Mouse (Mus musculus): ENCODE measurements around the gene Etfdh. TPM values are rescaled to one million over a fixed set of nuclear protein-coding genes. Genes with fewer than 3 reads are reported as not detected.

Etfdh gene
- total and polyA plus RNA-seq, 2 experiments from 2014 or later = 29.5 to 38.9 TPM

- no peak for DNase-seq
- no peak overlapping the region for H3K9ac ChIP-seq
- no peaks in the 10 kb centered on the region for H3K27me3 ChIP-seq (ENCODE audit: insufficient read depth, low read length)
- H3K4me2 ChIP-seq (ENCODE audit: low read depth) = no peak overlapping the region
- no peak overlapping the region for H3K27ac ChIP-seq (ENCODE audit: low read depth, low read length)
- H3K36me3 ChIP-seq (ENCODE audit: insufficient read depth) = peaks cover 48% of the 10 kb centered on the region
- 0 out of 2 replicates have a peak, but pooled peaks cover 3% of the 10 kb centered on the region for H3K4me1 ChIP-seq (ENCODE audit: insufficient read depth)
- H3K4me3 ChIP-seq (ENCODE audit: low read depth, low read length) = no peak overlapping the region
- no peak for TF ChIP-seq CTCF (IDR thresholded peaks at IDR 0.05; ENCODE audit: low read depth)
- no peak for ATAC-seq
- 91% methylated on average over 7 of the region's 7 CpGs for WGBS
- H3K9me3 ChIP-seq (ENCODE audit: low read length) = no peaks in the 10 kb centered on the region
These were observed 33.8 kb downstream of the Etfdh start for GRCm38 (mm10) chr3:79595468-79595867.

DNA sequence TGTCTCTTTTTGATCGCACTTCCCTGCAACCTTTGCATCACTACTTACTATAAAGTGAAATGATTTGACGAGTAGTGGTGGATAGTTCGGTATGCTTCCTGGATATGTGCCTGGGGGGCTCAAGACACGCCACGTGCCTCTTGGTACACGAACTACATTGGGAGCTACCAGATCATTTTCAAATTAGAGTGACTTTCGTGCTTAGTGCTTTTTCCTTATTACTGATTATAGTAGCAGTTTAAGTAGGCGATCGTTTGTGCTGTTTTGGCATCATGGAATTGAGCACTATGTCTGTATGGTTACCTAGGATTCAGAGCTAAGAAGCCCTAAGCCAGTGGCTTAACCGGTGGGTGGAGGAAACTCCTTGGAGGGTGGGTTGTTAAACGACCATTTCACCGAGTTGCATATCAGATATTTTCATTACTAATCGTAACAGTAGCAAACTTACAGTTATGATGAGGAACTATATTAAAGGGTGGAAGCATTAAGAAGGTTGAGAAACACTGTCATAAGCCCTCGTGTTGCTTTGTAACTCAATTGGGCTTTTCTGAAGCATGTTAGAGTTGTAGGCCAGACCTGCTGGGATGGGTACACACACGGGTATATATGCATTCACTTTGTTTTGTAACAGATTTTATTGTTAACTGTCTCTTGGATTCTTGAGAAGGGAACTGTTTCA lies 37.4 kb downstream of the Etfdh start:
- no peak for DNase-seq
- H3K4me1 ChIP-seq (ENCODE audit: insufficient read depth) = 0 out of 2 replicates have a peak, but pooled peaks cover 3% of the 10 kb centered on the region
- H3K9ac ChIP-seq = peak overlapping the region; percentile 75
- H3K4me3 ChIP-seq (ENCODE audit: low read depth, low read length) = peak overlapping the region; percentile 64
- 4% methylated on average over 15 of the region's 15 CpGs for WGBS
- no peak for TF ChIP-seq CTCF (IDR thresholded peaks at IDR 0.05; ENCODE audit: low read depth)
- H3K27ac ChIP-seq (ENCODE audit: low read depth, low read length) = peak overlapping the region; percentile 78; the same call in 1 of the 2 replicates
- no peak; the same call in 1 of the 2 replicates for ATAC-seq
- no peaks in the 10 kb centered on the region for H3K9me3 ChIP-seq (ENCODE audit: low read length)
- peaks cover 25% of the 10 kb centered on the region for H3K36me3 ChIP-seq (ENCODE audit: insufficient read depth)
- no peaks in the 10 kb centered on the region for H3K27me3 ChIP-seq (ENCODE audit: insufficient read depth, low read length)
- H3K4me2 ChIP-seq (ENCODE audit: low read depth) = peak overlapping the region; percentile 57

DNA sequence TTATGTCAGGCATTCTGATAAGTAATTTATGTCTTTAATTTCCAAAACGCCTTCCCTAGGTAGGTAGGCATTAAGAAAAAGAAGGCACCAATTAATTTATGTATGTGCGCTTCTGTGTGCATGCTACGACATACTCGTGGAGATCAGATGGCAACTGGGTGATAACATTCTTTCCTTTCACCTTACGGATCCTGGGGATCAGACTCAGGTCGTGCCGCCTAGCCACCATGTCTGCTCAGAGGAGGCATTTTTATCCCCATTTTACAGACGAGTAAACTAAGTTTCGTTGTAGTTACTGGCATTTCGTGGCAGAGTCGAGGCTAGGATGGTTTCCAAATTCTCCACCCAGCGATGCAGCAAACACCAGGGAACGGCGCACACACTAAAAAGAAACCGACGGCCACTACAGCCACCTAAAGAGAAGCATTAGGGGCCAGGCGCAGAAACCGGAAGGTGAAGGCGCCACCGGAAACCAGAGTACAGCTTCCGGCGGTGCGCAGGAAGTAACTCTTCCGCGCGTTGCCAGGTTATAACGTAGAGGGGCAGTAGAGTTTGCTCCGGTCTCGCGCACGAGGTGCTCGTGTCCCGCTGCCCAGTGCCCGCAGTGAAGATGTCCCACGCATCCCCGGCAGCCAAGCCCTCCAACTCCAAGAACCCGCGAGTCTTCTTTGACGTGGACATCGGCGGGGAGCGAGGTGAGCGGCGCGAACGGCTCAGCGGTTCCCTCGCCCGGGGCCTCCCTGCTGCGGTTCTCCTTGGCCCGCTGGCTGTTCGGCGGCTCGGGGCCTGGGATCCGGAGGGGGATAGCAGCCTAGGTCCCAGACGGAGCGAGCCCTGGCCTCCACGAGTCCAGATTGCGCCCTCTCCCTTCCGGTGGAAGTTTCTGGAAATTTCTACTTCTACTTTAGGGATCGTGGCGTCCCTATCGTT lies 38.2 kb downstream of the Etfdh start, which contains the start of gene Ppid:
Gene Ppid (plus strand): TSS at position 480 of the 930 bp plus-strand sequence.
- H3K4me2 ChIP-seq (ENCODE audit: low read depth) = peak within 1 kb of the TSS; percentile 57
- H3K27me3 ChIP-seq (ENCODE audit: insufficient read depth, low read length) = no peaks in the 10 kb centered on the region
- peak within 1 kb of the TSS; percentile 75 for H3K9ac ChIP-seq
- TF ChIP-seq CTCF (IDR thresholded peaks at IDR 0.05; ENCODE audit: low read depth) = peak; percentile 42
- H3K4me1 ChIP-seq (ENCODE audit: insufficient read depth) = 0 out of 2 replicates have a peak, but pooled peaks cover 3% of the 10 kb centered on the region
- DNase-seq (peak; percentile 91), ATAC-seq (peak; percentile 93)
- no peaks in the 10 kb centered on the region for H3K9me3 ChIP-seq (ENCODE audit: low read length)
- peak within 1 kb of the TSS; percentile 64 for H3K4me3 ChIP-seq (ENCODE audit: low read depth, low read length)
- peak within 1 kb of the TSS; percentile 78 for H3K27ac ChIP-seq (ENCODE audit: low read depth, low read length)
- peaks cover 18% of the 10 kb centered on the region for H3K36me3 ChIP-seq (ENCODE audit: insufficient read depth)
- 6% methylated on average over 63 of the region's 63 CpGs for WGBS

GRCm38 (mm10) chr3:79589671-79590070 lies 39.6 kb downstream of the Etfdh start:
- no peak overlapping the region for H3K9ac ChIP-seq
- H3K36me3 ChIP-seq (ENCODE audit: insufficient read depth) = peaks cover 9% of the 10 kb centered on the region; the same call in 1 of the 2 replicates
- no peak overlapping the region for H3K27ac ChIP-seq (ENCODE audit: low read depth, low read length)
- H3K27me3 ChIP-seq (ENCODE audit: insufficient read depth, low read length) = no peaks in the 10 kb centered on the region
- H3K4me1 ChIP-seq (ENCODE audit: insufficient read depth) = 0 out of 2 replicates have a peak, but pooled peaks cover 3% of the 10 kb centered on the region
- H3K4me2 ChIP-seq (ENCODE audit: low read depth) = no peak overlapping the region
- no peak for DNase-seq
- no peak for TF ChIP-seq CTCF (IDR thresholded peaks at IDR 0.05; ENCODE audit: low read depth)
- no peak for ATAC-seq
- 81% methylated on average over 2 of the region's 2 CpGs for WGBS
- no peak overlapping the region for H3K4me3 ChIP-seq (ENCODE audit: low read depth, low read length)
- no peaks in the 10 kb centered on the region for H3K9me3 ChIP-seq (ENCODE audit: low read length)

GRCm38 (mm10) chr3:79586804-79587203 lies 42.5 kb downstream of the Etfdh start:
- peak; percentile 99 for TF ChIP-seq CTCF (IDR thresholded peaks at IDR 0.05; ENCODE audit: low read depth)
- ATAC-seq = peak; percentile 87
- peak; percentile 96 for DNase-seq
- Histone ChIP-seq H3K9me3 (ENCODE audit: low read length) (no peaks in the 10 kb centered on the region), H3K4me1 (ENCODE audit: insufficient read depth) (0 out of 2 replicates have a peak, but pooled peaks cover 3% of the 10 kb centered on the region), H3K27me3 (ENCODE audit: insufficient read depth, low read length) (no peaks in the 10 kb centered on the region), H3K4me2 (ENCODE audit: low read depth) (no peak overlapping the region), H3K27ac (ENCODE audit: low read depth, low read length) (no peak overlapping the region), H3K36me3 (ENCODE audit: insufficient read depth) (no peaks in the 10 kb centered on the region), H3K9ac (no peak overlapping the region), H3K4me3 (ENCODE audit: low read depth, low read length) (no peak overlapping the region)
- WGBS = 2% methylated on average over 6 of the region's 6 CpGs

GRCm38 (mm10) chr3:79579891-79580575 lies 49.3 kb downstream of the Etfdh start:
- ATAC-seq (no peak), DNase-seq (no peak)
- Histone ChIP-seq H3K36me3 (ENCODE audit: insufficient read depth) (no peaks in the 10 kb centered on the region), H3K4me3 (ENCODE audit: low read depth, low read length) (no peak overlapping the region), H3K4me1 (ENCODE audit: insufficient read depth) (0 out of 2 replicates have a peak, but pooled peaks cover 4% of the 10 kb centered on the region), H3K27me3 (ENCODE audit: insufficient read depth, low read length) (no peaks in the 10 kb centered on the region), H3K4me2 (ENCODE audit: low read depth) (no peak overlapping the region), H3K27ac (ENCODE audit: low read depth, low read length) (no peak overlapping the region), H3K9ac (no peak overlapping the region), H3K9me3 (ENCODE audit: low read length) (no peaks in the 10 kb centered on the region)
- TF ChIP-seq CTCF (IDR thresholded peaks at IDR 0.05; ENCODE audit: low read depth) = no peak
- 73% methylated on average over 5 of the region's 5 CpGs for WGBS

Data from forebrain, postnatal 0 days (tissue).